Mouse (Mus musculus) ES-E14 (cell line): Measurements from ENCODE around the gene Pard3b.

ENCODE experiments used
- HCFC1 ChIP-seq: IDR thresholded peaks from 2 replicates; pipeline ENCODE4 v1.6.1; 2012; ENCODE audit warnings: low read length, inconsistent platforms, borderline replicate concordance; ENCODE audit not compliant: insufficient read depth
- ZNF384 ChIP-seq: IDR thresholded peaks from 2 replicates; pipeline ENCODE4 v1.6.1; 2012; ENCODE audit warnings: low read depth, low read length, inconsistent platforms

DNA sequence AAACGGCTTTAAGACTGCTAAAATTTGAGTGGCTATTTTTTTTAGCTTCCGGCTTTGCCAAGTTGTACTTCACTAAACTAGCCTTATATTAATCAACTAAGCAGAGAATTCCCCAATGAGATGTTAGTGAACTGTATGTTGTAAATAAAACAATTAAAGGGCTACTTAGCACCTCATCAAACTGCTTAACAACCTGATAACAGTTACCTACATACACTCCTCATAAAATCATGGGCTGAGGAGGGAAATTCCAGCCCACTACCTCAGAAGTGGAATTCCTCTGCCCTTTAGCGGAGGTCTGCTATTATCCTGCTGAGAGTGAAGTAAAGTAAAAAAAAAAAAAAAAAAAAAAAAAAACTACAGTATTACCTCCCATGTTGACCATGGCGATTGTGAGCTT, 986.7 kb downstream of the Pard3b start:
- TF ChIP-seq ZNF384 (no peak), HCFC1 (no peak)
